Mouse (Mus musculus): ENCODE results near the gene Ctnna2. TPM values are rescaled to one million over a fixed set of nuclear protein-coding genes. Genes with fewer than 3 reads are reported as not detected.

Ctnna2 gene
- polyA plus RNA-seq, 1 experiment from 2014 or later = 119 TPM

DNA sequence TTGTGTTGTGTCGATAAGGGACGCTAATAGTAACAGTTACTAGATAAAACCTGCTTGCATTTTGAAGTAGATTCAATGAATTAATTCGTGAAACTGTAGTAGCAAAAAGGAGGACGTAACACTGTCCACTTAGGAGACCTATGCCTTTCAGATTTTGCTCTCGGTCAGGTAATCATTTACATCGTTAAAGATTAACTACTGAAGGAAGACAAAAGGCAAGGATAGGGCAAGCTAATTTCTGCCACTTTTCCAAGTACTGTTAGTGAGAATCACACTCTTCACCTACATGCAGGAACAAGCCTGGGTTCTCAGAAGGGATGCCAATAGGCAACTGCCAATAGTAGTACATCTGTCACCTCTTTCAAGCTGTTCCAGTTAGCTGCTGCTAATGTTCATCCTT is 578.7 kb downstream of the Ctnna2 start:
- ATAC-seq = no peak
- Histone ChIP-seq H3K27ac (ENCODE audit: low read depth, low read length) (no peak overlapping the region), H3K36me3 (ENCODE audit: control insufficient read depth, insufficient read depth, low read length) (no peaks in the 10 kb centered on the region), H3K27me3 (replicated peaks; ENCODE audit: control insufficient read depth, insufficient read depth, low read length) (no peaks in the 10 kb centered on the region), H3K4me3 (ENCODE audit: low read length) (no peak overlapping the region), H3K9ac (ENCODE audit: low read depth, low read length) (no peak overlapping the region), H3K4me1 (ENCODE audit: control insufficient read depth, insufficient read depth, low read depth, low read length) (no peaks in the 10 kb centered on the region), H3K9me3 (ENCODE audit: control insufficient read depth, low read length) (no peaks in the 10 kb centered on the region), H3K4me2 (ENCODE audit: low read length) (no peak overlapping the region)
- WGBS = 87% methylated on average over 6 of the region's 6 CpGs

DNA sequence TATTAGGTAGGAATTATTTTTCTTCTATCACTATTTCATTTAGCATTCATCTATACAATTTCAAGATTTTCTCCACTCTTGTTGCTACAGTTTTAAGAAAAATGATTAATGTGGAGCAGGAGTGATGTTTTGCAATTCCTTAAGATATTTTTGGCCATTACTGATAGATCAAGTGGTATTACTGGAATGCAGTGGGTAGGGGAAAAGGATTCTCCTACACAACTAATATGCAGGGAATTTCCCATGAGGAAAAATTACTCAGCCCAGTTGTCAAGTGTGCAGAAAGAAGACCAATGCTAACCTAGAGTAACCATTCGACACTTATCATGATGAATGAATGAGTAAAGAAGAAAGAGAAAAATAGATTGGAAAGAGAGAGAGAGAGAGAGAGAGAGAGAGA is 587.8 kb downstream of the Ctnna2 start:
- no peaks in the 10 kb centered on the region for H3K36me3 ChIP-seq (ENCODE audit: control insufficient read depth, insufficient read depth, low read length)
- no peaks in the 10 kb centered on the region for H3K4me1 ChIP-seq (ENCODE audit: control insufficient read depth, insufficient read depth, low read depth, low read length)
- H3K9me3 ChIP-seq (ENCODE audit: control insufficient read depth, low read length) = no peaks in the 10 kb centered on the region
- no peak overlapping the region for H3K4me3 ChIP-seq (ENCODE audit: low read length)
- H3K27ac ChIP-seq (ENCODE audit: low read depth, low read length) = no peak overlapping the region
- H3K4me2 ChIP-seq (ENCODE audit: low read length) = no peak overlapping the region
- ATAC-seq = no peak
- no peaks in the 10 kb centered on the region for H3K27me3 ChIP-seq (replicated peaks; ENCODE audit: control insufficient read depth, insufficient read depth, low read length)
- no peak overlapping the region for H3K9ac ChIP-seq (ENCODE audit: low read depth, low read length)
- WGBS = 83% methylated on average over 1 of the region's 1 CpGs

DNA sequence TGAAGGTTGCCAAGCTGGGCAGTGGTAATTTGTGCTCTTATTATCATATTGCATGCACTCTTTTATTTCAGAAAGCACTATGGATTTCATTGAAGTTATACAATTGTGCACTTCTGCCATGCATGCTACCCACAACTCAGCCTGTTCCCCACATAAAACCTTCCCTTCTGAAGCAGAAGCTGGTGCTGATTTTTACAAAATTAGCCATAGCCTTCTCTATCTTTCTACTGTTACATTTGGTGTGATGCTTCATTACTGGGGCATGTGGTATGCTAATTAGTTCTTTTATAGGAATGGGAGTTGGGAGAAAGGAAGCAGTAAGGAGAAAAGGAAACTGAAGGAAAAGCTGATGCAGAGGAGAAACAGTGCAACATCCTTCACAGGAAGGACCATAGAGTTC is 598.2 kb downstream of the Ctnna2 start:
- Histone ChIP-seq H3K36me3 (ENCODE audit: control insufficient read depth, insufficient read depth, low read length) (no peaks in the 10 kb centered on the region), H3K4me1 (ENCODE audit: control insufficient read depth, insufficient read depth, low read depth, low read length) (no peaks in the 10 kb centered on the region), H3K9ac (ENCODE audit: low read depth, low read length) (no peak overlapping the region), H3K27ac (ENCODE audit: low read depth, low read length) (no peak overlapping the region), H3K4me2 (ENCODE audit: low read length) (no peak overlapping the region), H3K27me3 (replicated peaks; ENCODE audit: control insufficient read depth, insufficient read depth, low read length) (no peaks in the 10 kb centered on the region), H3K9me3 (ENCODE audit: control insufficient read depth, low read length) (no peaks in the 10 kb centered on the region), H3K4me3 (ENCODE audit: low read length) (no peak overlapping the region)
- ATAC-seq = no peak

DNA sequence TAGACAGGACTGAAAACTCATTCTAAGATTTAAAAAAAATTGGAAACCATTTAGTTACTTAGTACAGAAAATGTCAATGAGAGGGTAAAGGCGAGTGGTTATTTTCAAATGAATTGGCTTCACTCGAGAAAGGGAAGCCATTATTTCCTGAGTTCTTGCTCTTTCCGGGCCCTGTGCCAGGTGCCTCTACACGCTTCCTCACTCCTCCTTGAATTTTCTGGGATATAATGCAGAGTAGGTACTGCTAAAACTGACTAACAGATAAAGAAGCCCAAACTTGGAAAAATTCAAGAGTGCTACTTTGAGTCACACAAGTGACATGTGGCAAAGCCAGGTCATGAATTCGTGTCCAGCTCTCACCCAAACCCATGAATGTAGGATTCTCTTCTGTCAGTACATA is 606.4 kb downstream of the Ctnna2 start:
- Histone ChIP-seq H3K4me2 (ENCODE audit: low read length) (no peak overlapping the region), H3K9ac (ENCODE audit: low read depth, low read length) (no peak overlapping the region), H3K4me3 (ENCODE audit: low read length) (no peak overlapping the region), H3K27ac (ENCODE audit: low read depth, low read length) (no peak overlapping the region), H3K4me1 (ENCODE audit: control insufficient read depth, insufficient read depth, low read depth, low read length) (no peaks in the 10 kb centered on the region; the same call in none of the 2 replicates), H3K9me3 (ENCODE audit: control insufficient read depth, low read length) (no peaks in the 10 kb centered on the region), H3K36me3 (ENCODE audit: control insufficient read depth, insufficient read depth, low read length) (no peaks in the 10 kb centered on the region), H3K27me3 (replicated peaks; ENCODE audit: control insufficient read depth, insufficient read depth, low read length) (no peaks in the 10 kb centered on the region)
- 56% methylated on average over 5 of the region's 5 CpGs for WGBS
- ATAC-seq = no peak

- no peaks in the 10 kb centered on the region for H3K36me3 ChIP-seq (ENCODE audit: control insufficient read depth, insufficient read depth, low read length)
- no peaks in the 10 kb centered on the region for H3K27me3 ChIP-seq (replicated peaks; ENCODE audit: control insufficient read depth, insufficient read depth, low read length)
- H3K27ac ChIP-seq (ENCODE audit: low read depth, low read length) = no peak overlapping the region
- no peaks in the 10 kb centered on the region; the same call in none of the 2 replicates for H3K4me1 ChIP-seq (ENCODE audit: control insufficient read depth, insufficient read depth, low read depth, low read length)
- 73% methylated on average over 2 of the region's 2 CpGs for WGBS
- no peak overlapping the region for H3K9ac ChIP-seq (ENCODE audit: low read depth, low read length)
- ATAC-seq = no peak
- no peak overlapping the region for H3K4me2 ChIP-seq (ENCODE audit: low read length)
- no peaks in the 10 kb centered on the region for H3K9me3 ChIP-seq (ENCODE audit: control insufficient read depth, low read length)
- no peak overlapping the region for H3K4me3 ChIP-seq (ENCODE audit: low read length)
These were observed 608.4 kb downstream of the Ctnna2 start for GRCm38 (mm10) chr6:77371147-77371546.

GRCm38 (mm10) chr6:77358471-77358837 is 621.0 kb downstream of the Ctnna2 start:
- H3K9ac ChIP-seq (ENCODE audit: low read depth, low read length) = no peak overlapping the region
- H3K27ac ChIP-seq (ENCODE audit: low read depth, low read length) = 0 out of 2 replicates have a peak overlapping the region, but pooled peaks have one; percentile 4
- no peak overlapping the region for H3K4me3 ChIP-seq (ENCODE audit: low read length)
- no peaks in the 10 kb centered on the region for H3K36me3 ChIP-seq (ENCODE audit: control insufficient read depth, insufficient read depth, low read length)
- no peaks in the 10 kb centered on the region; the same call in 1 of the 2 replicates for H3K4me1 ChIP-seq (ENCODE audit: control insufficient read depth, insufficient read depth, low read depth, low read length)
- H3K9me3 ChIP-seq (ENCODE audit: control insufficient read depth, low read length) = no peaks in the 10 kb centered on the region
- WGBS = 59% methylated on average over 6 of the region's 6 CpGs
- peak; percentile 46 for ATAC-seq
- H3K4me2 ChIP-seq (ENCODE audit: low read length) = no peak overlapping the region
- H3K27me3 ChIP-seq (replicated peaks; ENCODE audit: control insufficient read depth, insufficient read depth, low read length) = no peaks in the 10 kb centered on the region

- Histone ChIP-seq H3K4me3 (ENCODE audit: low read length) (no peak overlapping the region), H3K4me1 (ENCODE audit: control insufficient read depth, insufficient read depth, low read depth, low read length) (no peaks in the 10 kb centered on the region; the same call in 1 of the 2 replicates), H3K9ac (ENCODE audit: low read depth, low read length) (no peak overlapping the region), H3K27me3 (replicated peaks; ENCODE audit: control insufficient read depth, insufficient read depth, low read length) (no peaks in the 10 kb centered on the region), H3K4me2 (ENCODE audit: low read length) (no peak overlapping the region), H3K9me3 (ENCODE audit: control insufficient read depth, low read length) (no peaks in the 10 kb centered on the region), H3K27ac (ENCODE audit: low read depth, low read length) (0 out of 2 replicates have a peak overlapping the region, but pooled peaks have one; percentile 4), H3K36me3 (ENCODE audit: control insufficient read depth, insufficient read depth, low read length) (no peaks in the 10 kb centered on the region)
- WGBS = 28% methylated on average over 9 of the region's 9 CpGs
- peak; percentile 66 for ATAC-seq
These were observed 621.6 kb downstream of the Ctnna2 start for GRCm38 (mm10) chr6:77357748-77358470.

DNA sequence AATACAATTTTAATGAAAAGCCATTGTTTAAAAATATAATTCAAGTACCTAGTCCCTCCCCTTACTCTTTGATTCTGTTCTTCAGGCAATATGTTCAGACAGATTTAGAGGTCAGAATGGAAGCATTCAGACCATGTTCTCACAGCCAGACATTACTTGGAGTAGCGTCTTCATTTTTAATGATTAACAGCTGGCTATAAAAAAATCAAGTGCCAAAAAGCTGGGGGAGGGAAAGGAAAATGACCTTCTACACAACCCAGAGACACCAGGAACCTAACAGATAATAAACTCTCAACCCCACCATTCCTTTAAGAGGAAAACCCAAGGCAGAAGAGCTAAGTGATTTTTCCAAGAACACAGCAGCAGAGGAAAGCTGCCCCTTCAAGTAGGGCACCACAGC is 624.7 kb downstream of the Ctnna2 start:
- no peak for ATAC-seq
- no peak overlapping the region for H3K4me2 ChIP-seq (ENCODE audit: low read length)
- H3K9ac ChIP-seq (ENCODE audit: low read depth, low read length) = no peak overlapping the region
- no peak overlapping the region for H3K27ac ChIP-seq (ENCODE audit: low read depth, low read length)
- no peaks in the 10 kb centered on the region for H3K9me3 ChIP-seq (ENCODE audit: control insufficient read depth, low read length)
- no peak overlapping the region for H3K4me3 ChIP-seq (ENCODE audit: low read length)
- H3K4me1 ChIP-seq (ENCODE audit: control insufficient read depth, insufficient read depth, low read depth, low read length) = no peaks in the 10 kb centered on the region; the same call in 1 of the 2 replicates
- no peaks in the 10 kb centered on the region for H3K27me3 ChIP-seq (replicated peaks; ENCODE audit: control insufficient read depth, insufficient read depth, low read length)
- no peaks in the 10 kb centered on the region for H3K36me3 ChIP-seq (ENCODE audit: control insufficient read depth, insufficient read depth, low read length)
- WGBS = 21% methylated on average over 1 of the region's 1 CpGs

DNA sequence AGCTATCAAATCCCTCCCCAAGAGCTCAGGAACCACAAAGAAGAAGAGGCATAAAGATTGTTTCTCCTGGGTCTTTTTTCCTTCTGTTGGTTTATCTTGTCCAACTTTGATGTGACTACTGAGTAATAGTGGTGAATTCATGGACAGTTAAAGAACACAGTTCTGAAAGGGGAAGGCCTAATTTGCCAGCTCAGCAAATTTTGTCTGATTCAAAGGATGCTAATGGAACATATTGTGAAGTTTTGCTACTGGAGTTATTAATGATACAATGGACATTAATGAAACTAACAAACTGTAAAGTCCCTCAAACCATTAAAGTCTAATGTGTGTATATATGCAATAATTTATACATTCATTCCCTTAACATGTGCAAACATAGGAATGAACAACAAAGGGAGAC is 635.7 kb downstream of the Ctnna2 start:
- no peaks in the 10 kb centered on the region for H3K27me3 ChIP-seq (replicated peaks; ENCODE audit: control insufficient read depth, insufficient read depth, low read length)
- no peaks in the 10 kb centered on the region for H3K9me3 ChIP-seq (ENCODE audit: control insufficient read depth, low read length)
- H3K4me1 ChIP-seq (ENCODE audit: control insufficient read depth, insufficient read depth, low read depth, low read length) = no peaks in the 10 kb centered on the region
- ATAC-seq = no peak
- no peak overlapping the region for H3K27ac ChIP-seq (ENCODE audit: low read depth, low read length)
- no peaks in the 10 kb centered on the region for H3K36me3 ChIP-seq (ENCODE audit: control insufficient read depth, insufficient read depth, low read length)
- no peak overlapping the region for H3K4me2 ChIP-seq (ENCODE audit: low read length)
- H3K4me3 ChIP-seq (ENCODE audit: low read length) = no peak overlapping the region
- no peak overlapping the region for H3K9ac ChIP-seq (ENCODE audit: low read depth, low read length)

Measured in hindbrain, embryonic 16.5 days (tissue).